16 mouse cellular contexts compared by ENCODE assay signal in genomic region chr1:57872006-57872405, GRCm38 (mm10).
A peak's percentile ranks its signal among the peaks of the same experiment; 100 is the strongest.
DNase-seq lines count a peak whose midpoint lies in the region; ATAC-seq and TF ChIP-seq lines count a peak whose summit lies in the region.
"Had no signal": no experiment of that assay in that cellular context is flagged by ENCODE, and none has a peak within 500 bp of the region (broad histone marks: within the 10 kb centered on the region; RNA-seq: fewer than 3 reads in every experiment).

No protein-coding gene starts in this region.

- TF ChIP-seq CTCF in brain, embryonic 14.5 days (IDR thresholded peaks at IDR 0.05; ENCODE audit: borderline replicate concordance, extremely low read depth, insufficient read depth, insufficient read length): no peak

- no peak for ATAC-seq in limb, embryonic 12.5 days (ENCODE audit: insufficient number of reproducible peaks, insufficient read depth, low FRiP score, low TSS enrichment, low read depth)

- TF ChIP-seq POLR2A in brain, embryonic 14.5 days (IDR thresholded peaks at IDR 0.05; ENCODE audit: borderline replicate concordance, extremely low read depth, insufficient read depth, insufficient read length, poor library complexity, severe bottlenecking): no peak

- no peak overlapping the region for H3K9ac ChIP-seq in limb, embryonic 12.5 days (replicated peaks)
- H3K9ac ChIP-seq: hindbrain, embryonic 12.5 days; kidney, embryonic 15.5 days; neural tube, embryonic 13.5 days had no signal

- no peak overlapping the region for H3K4me2 ChIP-seq in limb, embryonic 12.5 days
- H3K4me2 ChIP-seq: hindbrain, embryonic 12.5 days; kidney, embryonic 15.5 days; neural tube, embryonic 13.5 days had no signal

- no peak overlapping the region for H3K4me3 ChIP-seq in limb, embryonic 12.5 days (replicated peaks)
- no peak overlapping the region for H3K4me3 ChIP-seq in limb, embryonic 10.5 days
- H3K4me3 ChIP-seq: hindbrain, embryonic 12.5 days; kidney, embryonic 15.5 days; left cerebral cortex, adult 2 months; neural tube, embryonic 13.5 days had no signal

- no peaks in the 10 kb centered on the region for H3K9me3 ChIP-seq in limb, embryonic 12.5 days
- no peaks in the 10 kb centered on the region for H3K9me3 ChIP-seq in limb, embryonic 10.5 days (replicated peaks)
- H3K9me3 ChIP-seq: G1E; hindbrain, embryonic 12.5 days; kidney, embryonic 15.5 days; neural tube, embryonic 13.5 days had no signal

- 0 out of 2 replicates have a peak overlapping the region, but pooled peaks have one; percentile 7 for H3K27ac ChIP-seq in limb, embryonic 12.5 days
- no peak overlapping the region for H3K27ac ChIP-seq in limb, embryonic 10.5 days
- H3K27ac ChIP-seq: hindbrain, embryonic 12.5 days; kidney, embryonic 15.5 days; left cerebral cortex, adult 2 months had no signal

- no peaks in the 10 kb centered on the region for H3K27me3 ChIP-seq in limb, embryonic 12.5 days
- H3K27me3 ChIP-seq in limb, embryonic 10.5 days (ENCODE audit: low read depth, poor library complexity, severe bottlenecking): no peaks in the 10 kb centered on the region
- H3K27me3 ChIP-seq: hindbrain, embryonic 12.5 days; kidney, embryonic 15.5 days; neural tube, embryonic 13.5 days had no signal

- WGBS in limb, embryonic 12.5 days: 30% methylated on average over 3 of the region's 3 CpGs
- WGBS in limb, embryonic 10.5 days: 58% methylated on average over 3 of the region's 3 CpGs

- DNase-seq in heart, adult 11 months: peak; percentile 74
- DNase-seq in heart, adult 8-10 months (ENCODE audit: low spot score): no peak
- no peak for DNase-seq in limb, embryonic 10.5 days (ENCODE audit: low spot score)
- peak; percentile 2 for DNase-seq in 416B (ENCODE audit: low read depth)
- DNase-seq in brain, embryonic 14.5 days (ENCODE audit: low read depth): peak; percentile 74
- no peak for DNase-seq in urinary bladder, postnatal 14 days (ENCODE audit: low spot score)
- no peak for DNase-seq in yolk sac, embryonic 10.5 days (ENCODE audit: low spot score)
- DNase-seq: adrenal gland, adult 8-10 months; cerebellum, adult 9-10 months; liver had no signal

- peaks cover 49% of the 10 kb centered on the region for H3K4me1 ChIP-seq in limb, embryonic 12.5 days (replicated peaks)
- H3K4me1 ChIP-seq in limb, embryonic 10.5 days: peaks cover 33% of the 10 kb centered on the region

- no peaks in the 10 kb centered on the region for H3K36me3 ChIP-seq in limb, embryonic 12.5 days
- no peaks in the 10 kb centered on the region for H3K36me3 ChIP-seq in limb, embryonic 10.5 days
- H3K36me3 ChIP-seq: G1E; hindbrain, embryonic 12.5 days; kidney, embryonic 15.5 days; neural tube, embryonic 13.5 days had no signal

Comparison
In these comparisons a context has a peak if more than half of its experiments do, and no peak if none do; other contexts are left out.
1. DNase-seq: peak in heart, adult 11 months (single experiment), 416B (single experiment) and brain, embryonic 14.5 days (single experiment); none in heart, adult 8-10 months (single experiment), limb, embryonic 10.5 days (single experiment), urinary bladder, postnatal 14 days (single experiment) and yolk sac, embryonic 10.5 days (single experiment).